Mouse (Mus musculus): ENCODE results near the gene Ccdc88a.

DNA sequence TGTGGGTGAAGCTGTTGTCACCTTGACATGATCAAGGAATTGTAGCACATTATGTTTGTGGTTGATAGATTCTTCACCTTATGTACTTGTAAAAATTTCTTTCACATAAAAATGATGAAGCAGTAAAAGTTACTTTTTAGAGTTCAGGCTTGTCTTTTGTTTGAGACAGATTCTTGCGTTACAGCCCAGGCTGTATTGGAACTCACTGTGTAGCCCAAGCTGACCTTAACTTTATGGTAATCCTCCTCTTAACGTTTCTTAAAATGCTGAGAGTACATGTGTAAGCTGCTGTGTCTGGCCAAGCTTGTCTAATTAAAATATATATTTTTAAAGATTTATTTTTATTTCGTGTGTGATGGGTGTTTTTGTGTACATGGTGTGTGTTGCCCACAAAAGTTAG, 11.2 kb downstream of the Ccdc88a start:
- no peak for TF ChIP-seq CTCF (conservative IDR thresholded peaks at IDR 0.05; ENCODE audit: insufficient read depth, insufficient read length, low read depth, low read length)
- no peak for TF ChIP-seq POLR2A (IDR thresholded peaks at IDR 0.05; ENCODE audit: low read depth, low read length)

Data from kidney, adult 2 months (tissue).